Mouse (Mus musculus) embryonic facial prominence, embryonic 11.5 days (tissue): ENCODE measurements around the gene Phldb1. TPM values are rescaled to one million over a fixed set of nuclear protein-coding genes. Genes with fewer than 3 reads are reported as not detected.
"Not testable (repeated sequence)": the region's sequence is repeated elsewhere in the genome, so short reads cannot be mapped to it uniquely, and the experiment has no call there.

Source experiments
- ATAC-seq: fragments of 200-750 bp; cut with Nextera tagmentation; replicated peaks from 2 replicates; pipeline ENCODE4 v1.8.0; 2017; ENCODE audit warnings: low read depth; ENCODE audit not compliant: insufficient number of reproducible peaks, low FRiP score, low TSS enrichment
- DNase-seq: peaks from one replicate; pipeline ENCODE4 v3.0.0-alpha.2; 2015; ENCODE audit warnings: low spot score
- H3K27ac ChIP-seq: fragments of 300-500 bp; sonication (generic); replicated peaks from 2 replicates; pipeline ENCODE4 v1.5.1; 2014; ENCODE audit warnings: mild to moderate bottlenecking, low read depth, low read length, control low read depth
- H3K27me3 ChIP-seq: fragments of 300-500 bp; sonication (generic); 2 replicates; pipeline ENCODE4 v1.6.1; 2014; ENCODE audit warnings: mild to moderate bottlenecking, low read length, moderate library complexity, mixed read lengths; ENCODE audit not compliant: control insufficient read depth, insufficient read depth
- H3K36me3 ChIP-seq: fragments of 300-500 bp; sonication (generic); replicated peaks from 2 replicates; pipeline ENCODE4 v1.6.1; 2014; ENCODE audit warnings: low read depth, mild to moderate bottlenecking, low read length, moderate library complexity, mixed read lengths; ENCODE audit not compliant: control insufficient read depth, insufficient read depth
- H3K4me1 ChIP-seq: fragments of 300-500 bp; sonication (generic); 2 replicates; pipeline ENCODE4 v1.6.1; 2014; ENCODE audit warnings: low read length, mixed read lengths; ENCODE audit not compliant: control insufficient read depth, insufficient read depth
- H3K4me2 ChIP-seq: fragments of 300-500 bp; sonication (generic); 2 replicates; pipeline ENCODE4 v1.6.1; 2014; ENCODE audit warnings: low read depth, mild to moderate bottlenecking, control low read depth, low read length, moderate library complexity
- H3K4me3 ChIP-seq: fragments of 300-500 bp; sonication (generic); 2 replicates; pipeline ENCODE4 v1.5.1; 2014; ENCODE audit warnings: low read depth, low read length, control low read depth
- H3K9ac ChIP-seq: fragments of 300-500 bp; sonication (generic); replicated peaks from 2 replicates; pipeline ENCODE4 v1.6.1; 2014; ENCODE audit warnings: mild to moderate bottlenecking, control low read depth, low read length
- H3K9me3 ChIP-seq: fragments of 300-500 bp; sonication (generic); replicated peaks from 2 replicates; pipeline ENCODE4 v1.6.1; 2016; ENCODE audit warnings: mild to moderate bottlenecking, low read length, inconsistent platforms, mixed read lengths; ENCODE audit not compliant: control insufficient read depth
- WGBS: fragments of 180-500 bp; shearing (Covaris S2); extraction: QIAGEN DNeasy Blood & Tissue Kit; methylation state at CpG from one replicate; pipeline ENCODE4 v1.1.7; 2014; 5-methylcytosine and 5-hydroxymethylcytosine counted together
- polyA plus RNA-seq: library from polyadenylated mRNA; unstranded; fragments of >200 nt; fragmentation: Nextera tagmentation; extraction: Ambion mirVana; gene quantifications from 2 replicates; pipeline ENCODE4 v1.2.1, GENCODE M21; 2014

Phldb1 gene
- 27.8 and 30.0 TPM in 2 replicates for polyA plus RNA-seq

DNA sequence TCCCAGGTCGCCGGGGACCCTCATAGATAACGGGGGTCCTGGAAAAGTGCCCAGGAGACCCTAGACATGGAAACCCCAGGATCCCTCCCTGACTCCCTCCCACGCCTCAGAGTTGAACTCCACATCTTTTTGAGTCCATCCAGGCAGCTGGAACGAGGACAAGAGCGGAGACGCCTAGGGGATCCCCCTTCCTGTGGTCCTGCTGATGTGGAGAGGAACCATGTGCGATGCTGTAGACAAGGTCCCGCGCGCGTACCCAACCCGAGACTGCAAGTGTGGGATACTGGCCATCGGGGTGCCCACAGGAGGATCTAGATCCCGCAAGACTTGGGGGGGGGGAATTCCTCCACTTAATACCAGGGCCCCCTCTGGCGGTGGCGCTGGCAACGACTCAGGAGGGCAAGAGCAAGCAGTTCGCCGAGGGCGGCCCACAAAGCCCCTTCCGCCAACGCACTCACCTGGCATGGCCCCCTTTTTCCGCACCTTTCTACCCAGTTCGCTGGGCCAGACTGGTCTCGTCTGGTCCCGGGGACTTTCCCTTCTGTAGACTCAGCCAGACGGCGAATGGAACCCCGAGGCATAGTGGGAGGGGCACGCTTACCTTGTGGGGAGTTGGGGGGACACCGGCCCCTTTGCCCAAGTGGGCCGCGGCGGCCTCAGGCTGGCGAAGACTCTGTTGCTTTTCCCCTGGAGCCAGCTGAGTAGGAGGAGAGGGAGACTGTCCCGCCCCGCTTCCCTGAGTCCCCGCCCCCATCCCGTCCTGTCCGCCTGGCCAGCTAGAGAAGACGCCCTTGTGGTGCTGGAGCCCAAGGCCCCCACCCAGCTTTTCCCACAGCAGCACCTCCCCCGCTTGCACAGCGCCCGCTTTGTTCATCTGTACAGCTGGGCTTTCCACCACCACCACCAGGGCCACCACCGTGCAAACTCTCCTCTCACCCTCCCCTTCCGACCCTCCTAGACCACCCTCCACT lies at the start of gene Phldb1:
Phldb1 (minus strand) TSS at position 675 of the 971 bp plus-strand sequence.
- Histone ChIP-seq H3K27ac (0 out of 2 replicates have a peak within 1 kb of the TSS, but pooled peaks have one; percentile 35), H3K4me2 (peak within 1 kb of the TSS; percentile 99), H3K4me1 (peaks cover 2% of the 10 kb centered on the region; the same call in 1 of the 2 replicates), H3K36me3 (no peaks in the 10 kb centered on the region), H3K27me3 (no peaks in the 10 kb centered on the region), H3K9me3 (no peaks in the 10 kb centered on the region), H3K9ac (peak within 1 kb of the TSS; percentile 73), H3K4me3 (peak within 1 kb of the TSS; percentile 62)
- peak; percentile 73 for ATAC-seq
- peak; percentile 80 for DNase-seq
- WGBS = under 1% methylated on average over 45 of the region's 47 CpGs

DNA sequence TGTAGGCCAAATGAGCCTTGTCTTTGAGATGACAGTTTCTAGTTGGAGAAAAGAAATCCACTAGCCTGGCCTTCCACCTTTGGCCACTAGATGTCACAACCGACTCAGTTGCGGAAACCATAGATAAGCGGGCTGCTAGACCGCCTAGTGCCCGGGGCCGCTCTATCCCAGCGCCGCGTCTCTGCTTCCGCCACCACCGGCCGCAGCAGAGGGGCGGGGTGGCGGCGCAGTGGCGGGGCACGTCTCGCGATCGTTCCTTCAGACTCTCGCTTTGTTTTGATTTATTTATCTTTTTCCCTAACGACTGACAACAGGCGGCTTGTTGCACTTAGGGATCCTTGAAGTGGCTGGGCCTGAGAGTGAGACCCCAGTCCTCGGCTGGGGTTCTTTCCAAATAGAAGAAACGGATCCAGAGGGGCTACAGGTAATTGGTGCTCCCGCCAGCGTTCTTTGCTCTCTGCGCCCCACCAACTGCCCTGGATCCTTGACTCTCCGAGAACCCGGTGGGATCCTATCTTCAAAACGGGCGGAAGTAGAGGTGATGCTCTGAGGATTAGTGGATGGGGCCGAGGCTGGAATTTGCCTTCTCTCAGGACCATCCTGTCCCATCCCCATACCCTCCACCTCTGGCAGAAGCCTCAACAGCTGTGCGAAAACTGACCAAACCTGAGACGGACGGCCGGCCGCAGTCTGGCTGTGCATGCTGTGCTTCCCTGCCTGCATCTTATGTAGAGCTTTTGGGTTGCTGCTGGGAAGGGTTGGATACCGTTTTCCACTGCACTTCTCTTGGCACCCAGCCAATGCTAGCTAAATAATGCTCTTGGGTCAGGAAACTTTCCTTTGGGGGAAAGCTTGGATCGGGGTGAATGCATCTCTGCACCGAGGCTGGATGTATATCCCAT lies 38.0 kb upstream of the Phldb1 start:
- Histone ChIP-seq H3K27ac (peak overlapping the region; percentile 52), H3K27me3 (no peaks in the 10 kb centered on the region), H3K4me1 (no peaks in the 10 kb centered on the region), H3K36me3 (no peaks in the 10 kb centered on the region), H3K9me3 (no peaks in the 10 kb centered on the region), H3K4me2 (peak overlapping the region; percentile 74), H3K9ac (peak overlapping the region; percentile 83), H3K4me3 (peak overlapping the region; percentile 67)
- WGBS = under 1% methylated on average over 41 of the region's 41 CpGs
- ATAC-seq (peak; percentile 99), DNase-seq (peak; percentile 97)

DNA sequence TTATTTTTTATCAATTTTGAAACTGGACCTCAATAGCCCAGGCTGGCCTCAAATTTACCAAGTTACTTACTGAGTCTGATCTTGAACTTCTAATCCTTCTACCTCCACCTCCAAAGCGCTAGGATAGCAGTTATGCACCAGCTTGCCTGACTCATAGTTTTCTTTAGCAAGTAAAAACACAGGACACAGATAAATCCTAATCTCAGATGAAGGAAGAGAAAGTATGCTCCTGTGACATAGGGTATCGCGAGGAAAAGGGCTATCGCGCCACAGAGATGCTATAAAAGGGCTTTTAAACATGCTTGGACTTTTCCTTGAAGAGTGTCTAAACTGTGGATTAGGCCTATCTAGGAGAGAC lies 37.4 kb upstream of the Phldb1 start:
- DNase-seq = no peak
- Histone ChIP-seq H3K4me1 (no peaks in the 10 kb centered on the region), H3K4me2 (no peak overlapping the region), H3K9ac (no peak overlapping the region), H3K27ac (no peak overlapping the region), H3K4me3 (no peak overlapping the region), H3K27me3 (no peaks in the 10 kb centered on the region), H3K9me3 (no peaks in the 10 kb centered on the region), H3K36me3 (no peaks in the 10 kb centered on the region)
- 30% methylated on average over 5 of the region's 5 CpGs for WGBS
- no peak for ATAC-seq

DNA sequence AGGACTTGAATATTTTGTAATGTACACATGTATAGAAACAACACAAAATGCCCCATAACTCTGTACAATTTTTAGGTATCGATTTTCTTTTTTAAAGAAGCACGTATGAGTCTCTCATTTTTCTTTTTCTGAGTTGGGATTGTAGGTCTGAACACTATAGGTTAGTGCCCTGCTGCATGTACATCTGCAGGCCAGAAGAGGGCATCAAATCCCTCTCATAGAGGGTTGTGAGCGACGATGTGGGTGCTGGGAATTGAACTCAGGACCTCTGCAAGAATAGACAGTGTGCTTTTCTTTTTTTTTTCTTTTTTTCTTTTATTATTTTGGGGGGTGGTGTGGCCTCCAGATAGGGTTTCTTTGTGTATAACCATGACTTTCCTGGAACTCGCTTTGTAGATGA lies 36.4 kb upstream of the Phldb1 start:
- Histone ChIP-seq H3K4me2 (no peak overlapping the region), H3K27me3 (no peaks in the 10 kb centered on the region), H3K36me3 (no peaks in the 10 kb centered on the region), H3K4me1 (no peaks in the 10 kb centered on the region), H3K4me3 (no peak overlapping the region), H3K9ac (no peak overlapping the region), H3K9me3 (no peaks in the 10 kb centered on the region), H3K27ac (no peak overlapping the region)
- ATAC-seq (no peak), DNase-seq (no peak)
- 90% methylated on average over 5 of the region's 5 CpGs for WGBS

DNA sequence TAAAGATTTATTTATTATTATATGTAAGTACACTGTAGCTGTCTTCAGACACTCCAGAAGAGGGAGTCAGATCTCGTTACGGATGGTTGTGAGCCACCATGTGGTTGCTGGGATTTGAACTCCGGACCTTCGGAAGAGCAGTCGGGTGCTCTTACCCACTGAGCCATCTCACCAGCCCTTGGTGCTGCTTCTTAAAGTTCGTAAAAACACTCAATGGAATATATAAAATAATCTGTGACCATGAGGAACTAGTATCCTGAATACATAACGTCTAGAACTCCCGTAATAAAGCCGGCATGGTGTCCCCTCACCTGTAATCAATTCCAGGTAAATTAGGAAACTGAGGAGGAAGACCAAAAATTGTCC lies 33.0 kb upstream of the Phldb1 start:
- not testable (repeated sequence) for DNase-seq, H3K36me3 ChIP-seq, H3K9me3 ChIP-seq, H3K4me1 ChIP-seq, H3K4me2 ChIP-seq, H3K27ac ChIP-seq, H3K27me3 ChIP-seq, ATAC-seq, H3K9ac ChIP-seq
- 39% methylated on average over 7 of the region's 9 CpGs for WGBS
- H3K4me3 ChIP-seq = peak overlapping the region; percentile 97

DNA sequence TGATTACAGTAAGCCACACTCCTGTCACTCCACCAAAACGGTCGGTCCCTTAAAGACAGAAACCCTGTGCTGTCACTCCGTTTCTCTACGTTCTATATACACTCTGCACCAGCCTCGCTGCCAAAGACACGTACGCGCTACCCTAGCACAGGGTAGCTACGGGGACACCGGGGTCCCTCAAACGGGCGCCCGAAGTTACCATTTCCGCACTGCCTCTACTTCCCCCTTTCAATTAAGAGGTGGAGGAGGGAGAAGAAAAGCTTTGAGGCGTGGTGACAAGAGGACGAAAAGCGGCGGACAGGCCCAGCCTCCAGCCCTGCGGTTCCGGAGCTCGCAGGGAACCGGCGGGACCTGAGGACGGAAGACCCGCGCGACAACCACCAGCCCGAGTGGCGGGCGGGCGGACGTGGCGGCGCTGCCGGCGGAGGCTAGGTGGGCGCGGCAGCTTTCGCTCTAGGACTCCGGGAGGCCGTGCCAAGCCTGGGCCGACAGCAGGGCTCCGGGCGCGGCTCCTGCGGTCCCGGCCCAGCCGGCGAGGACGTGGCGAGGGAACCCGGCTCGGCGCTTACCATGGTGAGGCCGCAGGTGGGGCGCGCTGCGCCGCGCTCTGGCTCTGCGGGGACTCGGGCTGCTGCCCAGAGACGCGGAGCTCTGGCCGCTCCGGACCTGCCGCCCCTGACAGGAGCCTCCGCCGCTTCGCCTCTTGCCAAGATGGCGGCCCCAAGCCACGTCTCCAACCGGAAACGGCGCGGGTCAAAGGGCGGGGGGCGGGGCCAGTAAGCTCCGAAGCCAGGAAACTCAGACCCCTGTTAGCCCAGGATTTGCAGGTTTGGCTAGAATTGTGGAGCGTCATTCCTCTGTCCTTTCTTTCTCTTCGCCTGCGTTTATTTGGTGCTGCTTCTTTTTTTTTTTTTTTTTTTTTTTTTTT lies 32.4 kb upstream of the Phldb1 start, which contains the start of the genes Arcn1 and Ift46:
Arcn1 (minus strand) TSS at position 745 of the 928 bp plus-strand sequence.
Ift46 (plus strand) TSS at position 808 of the 928 bp plus-strand sequence.
- Histone ChIP-seq H3K4me1 (no peaks in the 10 kb centered on the region), H3K27me3 (no peaks in the 10 kb centered on the region), H3K27ac (peak within 1 kb of the TSS; percentile 89), H3K36me3 (no peaks in the 10 kb centered on the region), H3K4me3 (peak within 1 kb of the TSS; percentile 97), H3K9me3 (no peaks in the 10 kb centered on the region), H3K4me2 (peak within 1 kb of the TSS; percentile 78), H3K9ac (peak within 1 kb of the TSS; percentile 96)
- peak; percentile 94 for DNase-seq
- under 1% methylated on average over 81 of the region's 82 CpGs for WGBS
- ATAC-seq = peak; percentile 82

DNA sequence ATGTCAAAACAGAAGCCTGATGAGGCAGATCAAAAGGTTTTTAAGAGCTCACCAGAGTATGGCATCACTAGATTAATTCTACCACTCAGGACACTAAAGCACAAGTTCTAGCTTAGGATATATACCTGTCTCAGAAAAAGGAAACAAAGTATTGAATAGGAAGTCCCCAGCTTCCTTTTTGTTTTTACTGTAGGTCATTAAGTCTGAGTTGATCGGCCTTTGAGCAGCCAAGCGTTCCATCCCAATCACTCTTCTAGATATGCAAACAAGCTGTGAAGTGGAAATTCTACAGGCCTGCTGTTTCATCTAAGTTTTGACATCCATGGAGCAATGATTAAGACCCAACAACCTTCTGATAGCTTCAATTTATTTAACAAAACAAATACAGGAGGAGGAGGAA lies 25.9 kb upstream of the Phldb1 start:
- DNase-seq (no peak), ATAC-seq (no peak)
- Histone ChIP-seq H3K9ac (no peak overlapping the region), H3K36me3 (peaks cover 3% of the 10 kb centered on the region; the same call in 1 of the 2 replicates), H3K27ac (no peak overlapping the region), H3K4me3 (no peak overlapping the region), H3K4me2 (no peak overlapping the region), H3K9me3 (no peaks in the 10 kb centered on the region), H3K4me1 (no peaks in the 10 kb centered on the region), H3K27me3 (no peaks in the 10 kb centered on the region)
- 87% methylated on average over 2 of the region's 2 CpGs for WGBS
